Mouse (Mus musculus) lung, postnatal 25 days (tissue): ENCODE data around the gene Lias.

ENCODE experiments used
- DNase-seq: peaks from one replicate; pipeline ENCODE4 v3.0.0; 2022; ENCODE audit warnings: low spot score

The Lias gene

GRCm38 (mm10) chr5:65425251-65425650 is 34.0 kb downstream of the Lias start:
- no peak for DNase-seq

DNA sequence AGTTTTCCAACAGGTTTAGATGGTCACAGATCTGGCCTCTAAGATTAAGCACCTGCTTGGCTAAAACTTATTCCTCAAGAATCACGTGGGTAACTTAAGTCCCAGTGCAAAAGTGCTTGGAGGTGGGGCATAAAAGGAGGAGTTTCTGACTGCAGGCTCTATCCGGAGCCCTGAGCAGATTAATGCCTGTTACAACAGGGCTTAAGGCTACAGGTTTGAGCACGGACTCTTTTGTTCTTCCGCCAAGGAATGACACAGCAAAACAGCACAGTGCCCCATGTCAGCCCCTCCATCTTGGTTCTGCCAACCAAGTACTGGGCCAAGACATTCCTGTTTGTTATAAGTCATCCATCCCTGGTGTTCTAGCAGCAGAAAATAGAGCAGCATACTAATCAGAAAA is 37.0 kb downstream of the Lias start:
- DNase-seq = peak; percentile 54

DNA sequence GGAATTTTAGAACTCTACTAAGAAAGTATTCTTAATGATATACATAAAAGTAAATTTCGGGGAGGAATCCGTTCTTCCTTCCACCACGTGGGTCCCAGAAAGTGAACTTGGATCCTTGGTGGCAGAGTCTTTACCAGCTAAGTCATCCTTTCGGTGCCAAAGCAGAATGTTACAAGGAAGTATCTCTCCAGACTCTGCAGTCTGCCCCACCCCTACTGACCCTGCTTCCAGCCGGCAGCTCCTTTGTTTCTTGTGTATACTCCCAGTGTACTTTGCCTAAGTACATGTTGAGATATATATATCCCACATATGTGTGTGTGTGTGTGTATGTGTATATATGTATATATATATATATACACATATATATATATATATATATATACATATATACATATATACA is 38.1 kb downstream of the Lias start:
- DNase-seq = no peak

DNA sequence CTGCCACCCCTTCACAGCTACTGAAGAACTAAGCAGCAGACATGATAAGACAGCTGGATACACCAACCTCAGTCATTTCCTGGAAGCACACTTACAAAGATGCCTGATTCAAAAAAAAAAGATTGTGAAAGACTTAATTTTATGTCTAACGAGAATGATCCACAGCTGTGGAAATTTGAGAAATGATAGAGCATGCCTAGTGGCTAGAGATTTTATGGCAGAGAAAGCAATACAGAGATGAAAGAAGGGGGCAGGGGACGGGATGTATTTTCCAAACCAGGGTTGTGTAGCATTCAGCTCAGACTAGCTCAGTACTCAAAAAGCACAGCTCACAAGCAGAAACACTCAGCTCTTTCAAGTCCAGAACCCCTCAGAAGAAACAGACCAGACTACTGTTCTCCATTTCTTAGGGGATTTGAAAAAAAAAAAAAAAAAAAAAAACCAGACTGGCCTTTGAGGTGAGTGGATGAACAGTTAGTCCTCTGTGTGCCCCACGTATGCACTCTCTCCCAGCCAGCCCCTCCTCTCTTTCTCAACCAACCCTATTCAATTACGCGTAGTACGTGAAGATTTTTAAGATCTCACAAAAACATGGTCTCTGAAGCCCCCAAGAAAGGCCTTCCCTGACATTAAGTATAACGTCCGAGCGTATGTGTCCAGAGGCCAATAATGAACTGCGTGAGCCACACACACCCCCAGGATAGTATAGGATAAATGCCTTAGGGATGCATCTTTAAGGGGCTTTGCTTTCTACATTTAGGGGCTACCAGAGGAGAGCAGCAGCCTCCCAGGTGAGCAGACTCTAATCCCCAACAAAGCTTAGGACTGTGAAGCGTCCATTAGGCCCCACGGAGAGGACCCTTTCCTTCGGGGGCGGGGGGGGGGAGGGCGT is 43.4 kb downstream of the Lias start:
- no peak for DNase-seq

DNA sequence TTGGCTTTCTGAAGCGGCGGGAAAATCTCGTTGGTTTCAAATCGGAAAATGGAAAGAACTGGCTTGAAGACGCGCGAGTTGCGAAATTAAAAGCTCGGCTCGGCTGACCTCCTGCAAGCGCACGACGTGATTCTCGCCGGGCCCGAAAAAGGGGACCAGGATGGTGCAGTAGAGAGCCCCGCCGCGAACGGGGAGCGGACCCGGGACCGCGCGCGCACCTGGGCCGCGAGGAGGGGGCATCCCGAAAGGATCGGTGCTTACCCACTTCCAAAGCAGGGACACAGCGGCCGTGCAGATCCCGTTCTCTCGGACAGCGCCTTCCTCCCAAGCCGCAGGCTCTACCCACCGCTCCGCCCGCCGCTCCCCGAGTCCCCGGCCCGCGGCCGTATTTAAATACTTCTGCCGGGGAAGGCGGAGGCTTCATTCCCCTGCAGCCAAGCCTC is 44.1 kb downstream of the Lias start:
- no peak for DNase-seq

GRCm38 (mm10) chr5:65435806-65436561 is 44.7 kb downstream of the Lias start, which contains the start of gene Ugdh:
Gene Ugdh, minus strand, starts transcription at chr5:65435949.
- DNase-seq = peak; percentile 98

GRCm38 (mm10) chr5:65438041-65438440 is 46.7 kb downstream of the Lias start:
- no peak for DNase-seq

- DNase-seq = no peak
Observed at GRCm38 (mm10) chr5:65444981-65445380, 53.7 kb downstream of the Lias start.

- DNase-seq = no peak
Observed at GRCm38 (mm10) chr5:65446756-65447155, 55.5 kb downstream of the Lias start.

DNA sequence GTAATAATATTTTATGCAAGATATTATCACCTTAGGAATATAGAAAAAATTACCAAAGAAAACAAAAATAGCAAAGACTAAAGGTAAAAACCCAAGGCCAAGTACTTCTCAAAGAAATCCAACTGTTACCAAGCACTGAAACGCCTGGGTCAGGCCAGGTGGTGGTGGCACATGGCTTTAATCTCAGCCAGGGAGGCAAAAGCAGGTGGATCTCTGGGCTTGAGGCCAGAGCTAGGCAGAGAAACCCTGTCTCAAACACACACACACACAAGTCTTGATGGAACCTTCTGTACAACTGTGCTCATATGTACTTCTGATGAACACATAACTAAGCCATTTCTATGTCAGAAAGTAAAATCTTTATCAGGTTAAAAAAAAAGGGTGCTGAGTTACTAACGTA is 56.5 kb downstream of the Lias start:
- DNase-seq = no peak

- no peak for DNase-seq
Observed at GRCm38 (mm10) chr5:65448941-65449340, 57.6 kb downstream of the Lias start.

- peak; percentile 38 for DNase-seq
Observed at GRCm38 (mm10) chr5:65454771-65455170, 63.5 kb downstream of the Lias start.

GRCm38 (mm10) chr5:65457086-65457827 is 66.0 kb downstream of the Lias start:
- peak; percentile 55 for DNase-seq

GRCm38 (mm10) chr5:65457846-65458245 is 66.5 kb downstream of the Lias start:
- DNase-seq = no peak

DNA sequence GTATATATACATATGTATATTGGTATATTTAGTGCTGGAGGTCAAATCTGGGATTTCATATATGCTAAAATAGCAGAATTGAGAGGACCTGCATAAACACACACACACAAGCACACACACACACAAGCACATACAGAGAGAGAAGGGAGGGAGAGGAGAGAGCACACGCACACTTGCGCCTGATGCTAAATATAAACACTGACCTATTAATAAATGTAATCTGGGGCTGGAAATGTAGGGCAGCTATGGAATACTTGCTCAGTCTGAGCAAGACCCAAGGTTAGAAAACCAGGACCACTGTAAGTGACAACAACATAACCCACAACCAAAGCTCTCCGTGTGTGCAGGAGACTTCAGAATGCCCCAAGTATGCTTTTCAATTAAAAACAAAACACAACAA is 68.2 kb downstream of the Lias start:
- DNase-seq = no peak
